Comparison of ENCODE assay signal across 1 mouse cellular context in the genomic region with DNA sequence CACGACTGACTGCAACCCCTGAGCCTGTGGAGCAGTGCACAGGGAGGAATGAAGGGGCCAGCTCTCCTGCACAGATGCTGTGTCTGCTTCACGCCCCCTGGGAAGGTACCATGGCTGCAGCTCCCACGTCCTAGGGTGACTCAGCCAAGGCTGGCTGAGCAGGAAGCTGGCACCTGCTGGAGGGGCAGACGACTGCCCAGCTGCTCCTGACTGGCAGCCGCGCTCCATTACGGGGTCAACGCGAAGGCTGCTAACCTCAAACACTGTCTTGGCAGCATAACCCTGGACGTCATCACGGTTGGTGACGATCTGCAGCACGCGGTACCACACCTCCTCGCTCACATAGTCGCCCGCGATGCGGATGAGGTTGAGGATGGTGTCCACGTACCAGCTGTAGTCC.
TF ChIP-seq lines count a peak whose summit lies in the region.

No protein-coding gene starts in this region.

TF ChIP-seq in myocyte, 11 proteins besides CTCF, POLR2A, EP300 and RAD21 (continued from another document):
- no peak for TF ChIP-seq REST (IDR thresholded peaks at IDR 0.05; ENCODE audit: insufficient read depth, insufficient read length)
TF ChIP-seq in myocyte: peak in this region for 3.
